Mouse (Mus musculus) lung, embryonic 15.5 days (tissue): ENCODE results near the gene Thra. TPM values are rescaled to one million over a fixed set of nuclear protein-coding genes. Genes with fewer than 3 reads are reported as not detected.

Experiments used
- ATAC-seq: fragments of 200-750 bp; cut with Nextera tagmentation; 2 replicates; pipeline ENCODE4 v1.8.0; 2017; ENCODE audit warnings: moderate number of reproducible peaks, borderline replicate concordance; ENCODE audit not compliant: low FRiP score, low TSS enrichment; ENCODE audit errors: extremely low read depth
- H3K27ac ChIP-seq: fragments of 300-500 bp; sonication (generic); 2 replicates; pipeline ENCODE4 v1.5.1; 2015; ENCODE audit warnings: moderate library complexity, mild to moderate bottlenecking, inconsistent platforms
- H3K27me3 ChIP-seq: fragments of 300-500 bp; sonication (generic); 2 replicates; pipeline ENCODE4 v1.6.1; 2015; ENCODE audit warnings: inconsistent platforms
- H3K36me3 ChIP-seq: fragments of 300-500 bp; sonication (generic); 2 replicates; pipeline ENCODE4 v1.6.1; 2015; ENCODE audit warnings: inconsistent platforms
- H3K4me1 ChIP-seq: fragments of 300-500 bp; sonication (generic); 2 replicates; pipeline ENCODE4 v1.6.1; 2015; ENCODE audit warnings: inconsistent platforms
- H3K4me2 ChIP-seq: fragments of 300-500 bp; sonication (generic); 2 replicates; pipeline ENCODE4 v1.6.1; 2015; ENCODE audit warnings: inconsistent platforms, mild to moderate bottlenecking, moderate library complexity
- H3K4me3 ChIP-seq: fragments of 300-500 bp; sonication (generic); 2 replicates; pipeline ENCODE4 v1.5.1; 2015; ENCODE audit warnings: mild to moderate bottlenecking, inconsistent platforms
- H3K9ac ChIP-seq: fragments of 300-500 bp; sonication (generic); 2 replicates; pipeline ENCODE4 v1.6.1; 2015; ENCODE audit warnings: inconsistent platforms
- H3K9me3 ChIP-seq: fragments of 300-500 bp; sonication (generic); 2 replicates; pipeline ENCODE4 v1.6.1; 2016; ENCODE audit warnings: inconsistent platforms
- WGBS: fragments of 180-500 bp; shearing (Covaris S2); methylation state at CpG from one replicate; pipeline ENCODE4 v1.1.7; 2015; 5-methylcytosine and 5-hydroxymethylcytosine counted together
- polyA plus RNA-seq: library from polyadenylated mRNA; unstranded; fragments of >200 nt; fragmentation: Nextera tagmentation; extraction: Ambion mirVana; gene quantifications from 2 replicates; pipeline ENCODE4 v1.2.1, GENCODE M21; 2015

Thra gene
- polyA plus RNA-seq, 1 experiment from 2014 or later, result 35.6 TPM

DNA sequence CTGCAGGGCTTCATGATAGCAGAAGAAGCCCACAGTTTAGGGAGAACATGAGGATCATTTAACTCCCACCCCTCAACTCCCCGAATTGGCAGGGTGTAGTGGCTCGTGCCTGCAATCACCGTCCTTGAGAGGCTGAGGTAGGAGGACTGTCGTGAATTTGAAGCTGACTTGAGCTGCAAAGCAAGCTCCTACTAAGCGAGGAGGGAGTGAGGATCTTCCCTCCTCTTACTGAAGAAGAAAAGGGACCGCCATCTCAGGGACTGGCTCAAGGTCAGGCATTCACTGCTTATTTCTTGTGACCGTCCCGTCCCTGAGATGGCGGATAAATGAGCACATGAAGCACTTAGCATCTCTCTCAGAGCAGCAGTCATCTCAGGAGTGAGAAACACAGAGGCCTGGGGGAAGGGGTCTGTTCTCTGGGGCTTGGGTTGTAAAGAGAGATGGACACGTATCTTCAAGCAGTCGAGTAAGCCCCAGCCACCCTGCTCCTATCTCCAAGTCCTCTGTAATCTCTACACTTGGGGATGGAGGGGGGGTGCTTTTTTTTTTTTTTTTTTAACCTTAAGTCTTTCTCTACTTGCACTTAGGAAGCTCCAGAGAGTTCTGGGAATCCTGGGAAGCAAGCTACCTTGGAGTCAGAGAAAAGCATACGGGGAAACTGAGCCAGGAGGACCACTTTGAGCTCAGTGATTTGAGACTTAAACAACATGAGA, 35.8 kb downstream of the Thra start:
- Histone ChIP-seq H3K4me1 (peaks cover 68% of the 10 kb centered on the region), H3K27me3 (no peaks in the 10 kb centered on the region), H3K9me3 (no peaks in the 10 kb centered on the region), H3K4me2 (peak overlapping the region; percentile 87), H3K4me3 (peak overlapping the region; percentile 36), H3K36me3 (no peaks in the 10 kb centered on the region), H3K9ac (peak overlapping the region; percentile 15; the same call in 1 of the 2 replicates), H3K27ac (peak overlapping the region; percentile 95)
- no peak for ATAC-seq
- 26% methylated on average over 12 of the region's 12 CpGs for WGBS

DNA sequence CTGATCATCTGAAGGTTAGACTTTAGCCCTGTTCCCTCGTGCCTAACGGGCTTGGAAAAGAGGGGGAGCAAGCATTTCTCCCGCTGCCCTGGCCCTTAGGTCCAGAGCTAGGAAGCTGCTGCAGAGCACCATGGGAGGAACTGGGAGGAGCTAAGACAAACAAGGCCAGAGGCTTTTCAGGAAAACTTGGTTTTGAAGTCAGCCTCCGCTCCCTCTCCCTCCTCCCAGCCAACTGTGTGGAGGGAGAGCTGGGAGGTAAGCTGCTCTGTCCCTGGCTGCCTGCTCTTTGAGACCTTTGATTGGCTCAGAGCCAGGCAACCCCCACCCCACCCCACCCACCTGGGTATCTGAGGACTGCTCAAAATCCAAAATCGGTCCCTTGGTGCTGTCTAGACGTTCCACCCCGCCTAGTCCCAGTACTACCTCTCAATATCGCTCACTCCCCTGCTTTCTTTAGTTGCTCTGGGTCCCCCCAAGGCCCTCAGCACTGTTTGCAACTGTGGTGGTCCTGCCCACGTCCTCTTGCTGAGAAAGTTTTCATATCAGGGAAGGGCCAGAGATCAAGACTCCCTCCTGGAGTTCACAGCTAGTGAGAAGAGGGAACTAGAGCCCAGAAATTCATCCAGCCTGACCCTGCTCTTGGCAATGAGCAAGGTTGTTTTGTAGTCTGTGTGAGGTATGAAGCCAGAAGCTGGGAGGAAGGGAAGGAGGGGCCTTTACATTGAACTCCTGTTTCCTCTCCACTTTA, 36.6 kb downstream of the Thra start:
- Histone ChIP-seq H3K4me3 (no peak overlapping the region), H3K9me3 (no peaks in the 10 kb centered on the region)

DNA sequence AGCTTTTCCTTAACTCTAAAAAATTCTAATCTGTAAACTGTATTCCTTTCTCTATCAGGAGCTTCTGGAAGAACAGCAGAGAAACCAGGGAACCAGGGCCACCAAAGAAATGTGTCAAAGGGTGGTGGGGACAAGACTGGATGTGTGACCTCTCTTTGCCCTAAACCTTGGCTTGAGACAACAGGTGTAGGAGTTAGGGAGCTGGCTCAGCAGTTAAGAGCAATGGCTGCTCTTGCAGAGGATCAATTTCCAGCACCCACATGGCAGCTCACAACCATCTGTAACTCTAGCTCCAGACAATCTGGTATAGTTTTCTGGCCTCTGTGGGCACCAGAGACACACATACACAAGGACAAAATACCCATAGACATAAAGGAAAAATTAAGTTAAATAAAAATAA, 37.5 kb downstream of the Thra start:
- no peaks in the 10 kb centered on the region for H3K27me3 ChIP-seq
- peaks cover 68% of the 10 kb centered on the region for H3K4me1 ChIP-seq
- peak overlapping the region; percentile 95 for H3K27ac ChIP-seq
- no peak overlapping the region for H3K9ac ChIP-seq
- H3K9me3 ChIP-seq, result no peaks in the 10 kb centered on the region
- ATAC-seq, result no peak
- no peak overlapping the region for H3K4me3 ChIP-seq
- no peaks in the 10 kb centered on the region for H3K36me3 ChIP-seq
- no peak overlapping the region for H3K4me2 ChIP-seq

More for the DNA sequence above, 36.6 kb downstream of the Thra start:
- Histone ChIP-seq H3K4me2 (peak overlapping the region; percentile 87), H3K36me3 (no peaks in the 10 kb centered on the region), H3K4me1 (peaks cover 68% of the 10 kb centered on the region), H3K27ac (peak overlapping the region; percentile 95), H3K27me3 (no peaks in the 10 kb centered on the region), H3K9ac (peak overlapping the region; percentile 25; the same call in 1 of the 2 replicates)
- WGBS, result 5% methylated on average over 9 of the region's 9 CpGs
- no peak for ATAC-seq

DNA sequence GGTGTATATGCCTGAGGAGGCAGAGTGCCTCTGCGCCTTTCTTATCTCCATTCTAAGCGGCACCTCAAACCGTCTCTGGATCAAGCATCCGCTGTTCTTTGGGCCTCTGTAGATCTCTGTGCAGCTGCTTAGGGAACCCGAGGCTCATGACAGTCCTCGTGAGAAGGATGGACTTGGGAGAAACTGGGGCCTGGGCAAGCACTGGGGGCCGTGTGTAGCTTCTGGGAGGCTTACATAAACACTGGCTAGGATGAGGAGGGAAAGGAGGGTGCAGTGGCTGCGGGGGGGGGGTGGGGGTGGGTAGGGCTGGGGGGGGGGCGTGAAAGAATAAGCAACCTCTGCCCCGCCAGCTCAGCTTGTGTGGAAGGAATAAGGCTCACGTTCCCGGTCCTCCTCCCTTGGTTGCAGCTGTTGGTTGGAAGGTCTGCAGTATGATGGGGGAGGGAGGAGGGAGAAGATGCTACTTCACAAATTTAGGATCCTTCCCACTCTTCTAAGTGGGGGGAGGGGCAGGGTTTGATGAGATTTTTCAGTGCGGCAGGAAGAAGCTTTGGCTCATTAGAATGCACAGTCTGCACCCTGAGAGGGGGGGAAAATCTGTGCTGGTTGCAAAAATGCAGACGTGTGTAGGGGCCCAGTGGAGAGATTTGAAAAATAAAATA, 41.5 kb downstream of the Thra start:
- Histone ChIP-seq H3K4me1 (peaks cover 68% of the 10 kb centered on the region), H3K27me3 (no peaks in the 10 kb centered on the region), H3K36me3 (no peaks in the 10 kb centered on the region), H3K9ac (no peak overlapping the region), H3K4me3 (no peak overlapping the region), H3K4me2 (peak overlapping the region; percentile 50), H3K27ac (peak overlapping the region; percentile 94), H3K9me3 (no peaks in the 10 kb centered on the region)
- peak; percentile 9; the same call in 1 of the 2 replicates for ATAC-seq
- WGBS, result 11% methylated on average over 14 of the region's 14 CpGs

DNA sequence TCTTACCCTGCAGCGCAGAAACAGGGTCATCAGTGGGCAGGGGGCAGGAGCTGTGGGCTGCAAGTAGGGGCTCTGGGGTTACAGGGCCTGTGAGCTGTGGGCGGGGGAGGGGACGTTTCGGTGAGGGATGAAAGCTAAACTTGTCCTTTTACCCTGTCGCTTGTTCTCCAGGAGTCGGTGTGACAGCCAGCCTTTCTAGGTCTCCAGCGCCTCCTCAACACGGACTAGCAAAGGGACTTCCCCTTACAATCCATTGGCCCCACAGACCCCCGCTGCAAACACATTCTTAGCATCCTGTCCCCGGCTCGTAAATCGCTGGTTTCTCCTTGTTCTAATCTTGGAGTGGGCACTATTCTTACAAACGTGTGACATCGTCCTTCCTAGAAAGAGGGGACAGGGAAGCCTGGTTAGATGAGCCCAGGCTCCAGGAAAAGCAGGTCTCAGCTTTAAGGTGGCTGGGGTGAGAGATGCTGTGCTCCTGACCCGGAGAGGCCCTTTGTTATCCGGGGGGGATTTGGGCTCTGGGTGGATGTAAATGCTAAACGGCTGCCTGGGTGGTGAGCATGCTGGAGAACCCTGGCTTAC, 42.3 kb downstream of the Thra start:
- H3K9ac ChIP-seq, result peak overlapping the region; percentile 2; the same call in 1 of the 2 replicates
- no peaks in the 10 kb centered on the region for H3K36me3 ChIP-seq
- H3K27ac ChIP-seq, result peak overlapping the region; percentile 94
- 7% methylated on average over 17 of the region's 17 CpGs for WGBS
- H3K27me3 ChIP-seq, result no peaks in the 10 kb centered on the region
- peak overlapping the region; percentile 50 for H3K4me2 ChIP-seq
- peak overlapping the region; percentile 26 for H3K4me3 ChIP-seq
- H3K4me1 ChIP-seq, result peaks cover 67% of the 10 kb centered on the region
- ATAC-seq, result no peak
- H3K9me3 ChIP-seq, result no peaks in the 10 kb centered on the region

DNA sequence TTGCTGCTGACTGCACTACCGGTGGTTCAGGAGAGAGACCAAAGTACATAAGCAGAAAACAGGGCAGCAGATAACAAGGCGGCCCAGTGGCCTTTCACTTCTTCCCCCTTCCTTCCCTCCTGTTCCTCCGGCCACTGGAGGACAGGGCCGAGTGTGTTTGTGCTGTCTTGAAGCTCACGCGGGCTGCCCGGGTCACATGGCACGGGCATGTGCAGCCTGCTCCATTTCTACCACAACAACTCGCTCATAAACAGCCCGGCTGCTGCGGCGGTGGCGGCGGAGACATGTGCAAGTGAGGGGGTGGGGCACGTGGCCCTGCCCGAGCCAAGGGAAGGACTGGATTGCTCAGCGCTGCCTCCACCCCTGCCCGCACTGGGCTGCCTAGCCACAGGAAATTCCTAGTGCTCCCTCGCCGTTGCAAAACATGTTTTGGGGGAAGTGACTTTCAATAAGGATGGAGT, 42.8 kb downstream of the Thra start:
- Histone ChIP-seq H3K4me3 (peak overlapping the region; percentile 26), H3K9ac (peak overlapping the region; percentile 2; the same call in 1 of the 2 replicates)
- WGBS, result 1% methylated on average over 20 of the region's 20 CpGs

DNA sequence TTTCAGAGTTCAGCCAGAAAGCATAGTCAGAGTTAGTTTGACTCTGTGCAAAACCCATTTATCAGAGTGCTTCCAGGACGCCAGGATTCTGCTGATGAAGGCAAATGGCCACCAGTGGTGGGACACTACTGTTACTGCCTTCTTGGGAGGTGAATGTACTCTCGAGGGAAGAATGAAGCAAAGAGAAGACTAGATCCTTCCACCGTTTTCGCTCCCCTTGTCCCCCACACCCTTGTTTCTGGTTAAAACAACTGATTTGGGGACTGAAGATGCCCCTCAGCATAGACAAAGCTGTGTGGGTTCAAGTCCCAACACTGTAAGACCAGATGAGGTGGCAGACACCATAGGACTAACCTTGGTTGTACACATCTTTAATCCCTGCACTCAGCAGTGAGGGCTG, 43.7 kb downstream of the Thra start:
- Histone ChIP-seq H3K9me3 (no peaks in the 10 kb centered on the region), H3K4me3 (no peak overlapping the region), H3K27me3 (no peaks in the 10 kb centered on the region), H3K27ac (peak overlapping the region; percentile 94), H3K4me2 (no peak overlapping the region), H3K36me3 (no peaks in the 10 kb centered on the region), H3K4me1 (peaks cover 73% of the 10 kb centered on the region), H3K9ac (no peak overlapping the region)
- ATAC-seq, result no peak
- WGBS, result 63% methylated on average over 4 of the region's 4 CpGs

More for the DNA sequence above, 42.8 kb downstream of the Thra start:
- ATAC-seq, result peak; percentile 54
- H3K9me3 ChIP-seq, result no peaks in the 10 kb centered on the region
- peak overlapping the region; percentile 50 for H3K4me2 ChIP-seq
- no peaks in the 10 kb centered on the region for H3K27me3 ChIP-seq
- H3K36me3 ChIP-seq, result no peaks in the 10 kb centered on the region
- H3K4me1 ChIP-seq, result peaks cover 68% of the 10 kb centered on the region
- H3K27ac ChIP-seq, result peak overlapping the region; percentile 94

DNA sequence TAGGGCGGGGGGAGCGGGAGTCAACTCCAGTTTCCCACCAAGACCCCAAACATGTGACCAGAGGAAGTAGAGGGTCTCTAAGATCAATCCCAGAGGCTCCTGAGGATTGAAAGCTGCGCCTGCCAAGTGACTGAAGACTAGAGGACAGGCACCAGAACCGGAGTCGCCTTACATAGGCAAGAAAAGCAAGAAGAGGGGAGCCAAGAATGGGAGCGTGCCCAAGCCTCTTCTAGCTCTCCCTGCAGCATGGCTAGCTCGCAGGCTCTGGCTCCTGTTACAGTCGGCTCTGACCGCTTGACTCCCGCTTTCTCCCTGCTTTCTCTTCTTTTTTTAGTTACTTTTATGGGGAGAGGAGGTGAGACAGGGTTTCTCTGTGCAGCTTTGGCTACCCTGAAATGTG, 44.8 kb downstream of the Thra start:
- no peak for ATAC-seq
- 51% methylated on average over 10 of the region's 10 CpGs for WGBS
- Histone ChIP-seq H3K27ac (peak overlapping the region; percentile 97), H3K4me3 (no peak overlapping the region), H3K27me3 (no peaks in the 10 kb centered on the region), H3K4me1 (peaks cover 79% of the 10 kb centered on the region), H3K4me2 (peak overlapping the region; percentile 54), H3K9me3 (no peaks in the 10 kb centered on the region), H3K36me3 (no peaks in the 10 kb centered on the region), H3K9ac (peak overlapping the region; percentile 29; the same call in 1 of the 2 replicates)

DNA sequence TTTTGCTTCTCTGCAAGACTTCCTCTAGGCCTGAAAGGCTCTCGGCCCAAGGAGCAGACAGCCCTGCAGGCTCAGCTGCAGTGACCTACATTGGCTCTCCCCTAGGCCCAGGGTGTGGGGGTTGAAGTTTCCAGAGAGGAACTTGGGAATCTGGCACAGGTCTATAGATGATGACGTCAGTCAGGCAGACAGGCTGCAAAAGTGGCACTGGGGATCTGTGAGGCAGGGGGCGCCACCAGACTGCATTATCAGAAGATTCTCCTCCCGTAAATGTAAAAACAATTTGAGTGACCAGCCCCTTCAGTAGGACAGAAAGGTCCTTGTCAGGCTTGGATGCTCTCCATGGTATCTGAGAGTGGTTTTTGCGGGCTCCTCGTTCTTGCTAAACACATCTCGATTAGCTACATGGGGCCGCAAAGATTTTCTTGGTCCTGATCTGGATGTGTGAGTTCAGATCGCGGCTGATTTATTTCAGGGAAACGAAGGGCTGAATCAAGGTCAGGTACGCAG, 45.4 kb downstream of the Thra start:
- no peaks in the 10 kb centered on the region for H3K36me3 ChIP-seq
- H3K27ac ChIP-seq, result peak overlapping the region; percentile 97
- peak overlapping the region; percentile 29; the same call in 1 of the 2 replicates for H3K9ac ChIP-seq
- no peaks in the 10 kb centered on the region for H3K27me3 ChIP-seq
- H3K4me3 ChIP-seq, result peak overlapping the region; percentile 20
- 4% methylated on average over 12 of the region's 12 CpGs for WGBS
- H3K4me2 ChIP-seq, result peak overlapping the region; percentile 54
- ATAC-seq, result peak; percentile 33; the same call in 1 of the 2 replicates
- no peaks in the 10 kb centered on the region for H3K9me3 ChIP-seq
- peaks cover 79% of the 10 kb centered on the region for H3K4me1 ChIP-seq

DNA sequence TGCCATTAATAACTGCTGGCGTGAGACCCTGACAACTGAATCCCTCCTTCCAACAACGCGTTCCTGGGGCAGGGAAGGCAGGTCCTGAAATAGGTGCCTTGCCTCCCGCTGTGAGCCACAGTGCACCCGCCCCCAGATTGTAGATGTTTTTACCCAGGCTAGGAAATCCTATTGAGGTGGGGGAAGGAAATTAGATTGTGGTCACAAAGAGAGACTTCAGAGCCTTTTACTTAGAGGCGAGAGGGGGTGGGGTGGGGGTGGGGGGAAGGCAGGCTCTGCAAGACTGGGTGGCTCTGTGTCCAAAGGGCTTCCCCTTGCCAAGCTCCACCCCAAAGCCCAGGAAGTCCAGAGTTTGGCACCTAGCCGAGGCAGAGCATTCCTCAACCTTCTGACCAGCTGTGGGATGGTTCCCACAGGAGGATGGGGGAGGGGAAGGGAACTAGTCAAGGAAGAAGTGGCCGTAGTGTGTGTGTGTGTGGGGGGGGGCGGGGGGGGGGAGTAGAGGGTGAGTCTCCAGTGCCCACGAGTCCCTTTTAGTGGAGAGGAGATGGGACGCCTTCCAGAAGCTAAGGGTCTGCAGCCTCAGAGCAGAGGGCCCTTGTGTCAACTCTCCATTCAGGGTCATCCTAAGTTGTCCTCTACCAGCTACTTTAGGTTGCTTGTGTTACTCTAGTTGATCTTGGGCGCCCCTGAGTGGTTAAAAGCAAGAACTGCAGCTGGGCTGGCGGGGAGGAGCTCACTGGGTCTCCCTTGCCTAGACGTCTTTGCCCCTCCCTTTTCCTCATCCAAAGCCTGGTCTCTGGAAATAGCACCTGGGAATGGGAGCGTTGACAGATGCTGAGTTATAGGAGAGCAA, 46.1 kb downstream of the Thra start:
- Histone ChIP-seq H3K36me3 (no peaks in the 10 kb centered on the region), H3K9ac (peak overlapping the region; percentile 29; the same call in 1 of the 2 replicates), H3K27ac (peak overlapping the region; percentile 97), H3K4me2 (peak overlapping the region; percentile 54), H3K9me3 (no peaks in the 10 kb centered on the region), H3K4me1 (peaks cover 75% of the 10 kb centered on the region), H3K4me3 (peak overlapping the region; percentile 20), H3K27me3 (no peaks in the 10 kb centered on the region)
- 2% methylated on average over 15 of the region's 15 CpGs for WGBS
- peak; percentile 72 for ATAC-seq
